Mouse (Mus musculus) midbrain, embryonic 12.5 days (tissue): ENCODE measurements at regions not wholly inside any gene's neighbourhood (a gene's known extent, or its start where the extent isn't known, plus 50 kb on each side); places are given as distances from the start of the nearest gene placed in this dataset.

Experiments
- ATAC-seq: fragments of 200-750 bp; cut with Nextera tagmentation; 2 replicates; pipeline ENCODE4 v1.8.0; 2017; ENCODE audit warnings: low read depth, moderate TSS enrichment, moderate library complexity; ENCODE audit not compliant: low FRiP score
- H3K27ac ChIP-seq: fragments of 300-500 bp; sonication (generic); replicated peaks from 2 replicates; pipeline ENCODE4 v1.5.1; 2016; ENCODE audit warnings: mild to moderate bottlenecking
- H3K27me3 ChIP-seq: fragments of 300-500 bp; sonication (generic); 2 replicates; pipeline ENCODE4 v1.6.1; 2016; ENCODE audit warnings: mild to moderate bottlenecking
- H3K36me3 ChIP-seq: fragments of 300-500 bp; sonication (generic); 2 replicates; pipeline ENCODE4 v1.6.1; 2016
- H3K4me1 ChIP-seq: fragments of 300-500 bp; sonication (generic); 2 replicates; pipeline ENCODE4 v1.6.1; 2016
- H3K4me2 ChIP-seq: fragments of 300-500 bp; sonication (generic); replicated peaks from 2 replicates; pipeline ENCODE4 v1.6.1; 2016; ENCODE audit warnings: mild to moderate bottlenecking, moderate library complexity
- H3K4me3 ChIP-seq: fragments of 300-500 bp; sonication (generic); 2 replicates; pipeline ENCODE4 v1.5.1; 2016; ENCODE audit warnings: mild to moderate bottlenecking
- H3K9ac ChIP-seq: fragments of 300-500 bp; sonication (generic); replicated peaks from 2 replicates; pipeline ENCODE4 v1.6.1; 2016; ENCODE audit warnings: mild to moderate bottlenecking, moderate library complexity
- H3K9me3 ChIP-seq: fragments of 300-500 bp; sonication (generic); 2 replicates; pipeline ENCODE4 v1.6.1; 2016; ENCODE audit warnings: mild to moderate bottlenecking
- WGBS: fragments of 180-500 bp; shearing (Covaris S2); methylation state at CpG from one replicate; pipeline ENCODE4 v1.1.7; 2016; 5-methylcytosine and 5-hydroxymethylcytosine counted together

GRCm38 (mm10) chr14:91354201-91354600 lies 2536.3 kb downstream of the Pcdh9 start:
- WGBS: 86% methylated on average over 1 of the region's 1 CpGs
- Histone ChIP-seq H3K9ac (no peak overlapping the region), H3K4me1 (no peaks in the 10 kb centered on the region), H3K27me3 (no peaks in the 10 kb centered on the region), H3K36me3 (no peaks in the 10 kb centered on the region), H3K9me3 (no peaks in the 10 kb centered on the region), H3K27ac (no peak overlapping the region), H3K4me2 (no peak overlapping the region), H3K4me3 (no peak overlapping the region)
- no peak for ATAC-seq

- peak overlapping the region; percentile 39 for H3K27ac ChIP-seq
- no peak overlapping the region for H3K4me3 ChIP-seq
- H3K4me1 ChIP-seq: no peaks in the 10 kb centered on the region
- ATAC-seq: 0 out of 2 replicates have a peak, but pooled peaks have one; percentile 23
- no peak overlapping the region for H3K9ac ChIP-seq
- no peaks in the 10 kb centered on the region for H3K9me3 ChIP-seq
- no peaks in the 10 kb centered on the region for H3K36me3 ChIP-seq
- no peak overlapping the region for H3K4me2 ChIP-seq
- WGBS: 65% methylated on average over 3 of the region's 3 CpGs
- no peaks in the 10 kb centered on the region for H3K27me3 ChIP-seq
Observed at GRCm38 (mm10) chr14:91326683-91327098, 2563.8 kb downstream of the Pcdh9 start.
